Mouse (Mus musculus): ENCODE measurements around the gene Katna1. TPM values are rescaled to one million over a fixed set of nuclear protein-coding genes. Genes with fewer than 3 reads are reported as not detected.
"Not testable (repeated sequence)": the region's sequence is repeated elsewhere in the genome, so short reads cannot be mapped to it uniquely, and the experiment has no call there.

Katna1 gene
- polyA plus RNA-seq, 1 experiment, result 33.3 TPM

GRCm38 (mm10) chr10:7737914-7738313 is 12.1 kb downstream of the Katna1 start:
- H3K4me1 ChIP-seq (ENCODE audit: control insufficient read depth, insufficient read depth, insufficient read length, low read length), result no peaks in the 10 kb centered on the region

DNA sequence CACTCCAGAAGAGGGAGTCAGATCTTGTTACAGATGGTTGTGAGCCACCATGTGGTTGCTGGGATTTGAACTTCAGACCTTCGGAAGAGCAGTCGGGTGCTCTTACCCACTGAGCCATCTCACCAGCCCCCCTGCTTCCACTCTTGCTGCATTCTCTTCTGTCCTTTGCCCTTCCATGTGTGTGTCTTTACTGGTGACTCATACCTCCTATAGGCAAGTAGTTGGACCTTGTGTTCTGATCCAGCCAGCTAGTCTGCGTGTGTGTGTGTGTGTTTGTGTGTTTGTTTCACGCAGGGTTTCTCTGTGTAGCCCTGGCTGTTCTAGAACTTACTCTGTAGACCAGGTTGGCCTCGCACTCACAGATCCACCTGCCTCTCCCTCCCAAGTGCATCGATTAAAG is 19.7 kb downstream of the Katna1 start:
- H3K4me1 ChIP-seq (ENCODE audit: control insufficient read depth, insufficient read depth, insufficient read length, low read length); H3K4me3 ChIP-seq (ENCODE audit: insufficient read depth, low read depth, low read length); H3K27ac ChIP-seq (replicated peaks; ENCODE audit: low read depth, low read length): not testable (repeated sequence)

More at GRCm38 (mm10) chr10:7737914-7738313, 12.1 kb downstream of the Katna1 start:
- no peak overlapping the region for H3K4me3 ChIP-seq (ENCODE audit: insufficient read depth, low read depth, low read length)
- H3K27ac ChIP-seq (replicated peaks; ENCODE audit: low read depth, low read length), result no peak overlapping the region

- Histone ChIP-seq H3K27ac (replicated peaks; ENCODE audit: low read depth, low read length) (no peak overlapping the region), H3K4me3 (ENCODE audit: insufficient read depth, low read depth, low read length) (no peak overlapping the region), H3K4me1 (ENCODE audit: control insufficient read depth, insufficient read depth, insufficient read length, low read length) (no peaks in the 10 kb centered on the region)
These were observed 23.0 kb downstream of the Katna1 start for GRCm38 (mm10) chr10:7748752-7749151.

- Histone ChIP-seq H3K27ac (replicated peaks; ENCODE audit: low read depth, low read length) (no peak overlapping the region), H3K4me1 (ENCODE audit: control insufficient read depth, insufficient read depth, insufficient read length, low read length) (no peaks in the 10 kb centered on the region), H3K4me3 (ENCODE audit: insufficient read depth, low read depth, low read length) (no peak overlapping the region)
These were observed 31.7 kb downstream of the Katna1 start for GRCm38 (mm10) chr10:7757544-7757943.

GRCm38 (mm10) chr10:7772346-7772745 is 46.5 kb downstream of the Katna1 start:
- H3K27ac ChIP-seq (replicated peaks; ENCODE audit: low read depth, low read length), result no peak overlapping the region
- peaks cover 2% of the 10 kb centered on the region; the same call in 1 of the 2 replicates for H3K4me1 ChIP-seq (ENCODE audit: control insufficient read depth, insufficient read depth, insufficient read length, low read length)
- H3K4me3 ChIP-seq (ENCODE audit: insufficient read depth, low read depth, low read length), result no peak overlapping the region

- peaks cover 2% of the 10 kb centered on the region; the same call in 1 of the 2 replicates for H3K4me1 ChIP-seq (ENCODE audit: control insufficient read depth, insufficient read depth, insufficient read length, low read length)
These were observed 47.0 kb downstream of the Katna1 start for GRCm38 (mm10) chr10:7772769-7773168.

GRCm38 (mm10) chr10:7775421-7775820 is 49.6 kb downstream of the Katna1 start:
- Histone ChIP-seq H3K4me1 (ENCODE audit: control insufficient read depth, insufficient read depth, insufficient read length, low read length) (peaks cover 2% of the 10 kb centered on the region), H3K4me3 (ENCODE audit: insufficient read depth, low read depth, low read length) (no peak overlapping the region), H3K27ac (replicated peaks; ENCODE audit: low read depth, low read length) (no peak overlapping the region)

More at GRCm38 (mm10) chr10:7772769-7773168, 47.0 kb downstream of the Katna1 start:
- Histone ChIP-seq H3K27ac (replicated peaks; ENCODE audit: low read depth, low read length) (no peak overlapping the region), H3K4me3 (ENCODE audit: insufficient read depth, low read depth, low read length) (no peak overlapping the region)

DNA sequence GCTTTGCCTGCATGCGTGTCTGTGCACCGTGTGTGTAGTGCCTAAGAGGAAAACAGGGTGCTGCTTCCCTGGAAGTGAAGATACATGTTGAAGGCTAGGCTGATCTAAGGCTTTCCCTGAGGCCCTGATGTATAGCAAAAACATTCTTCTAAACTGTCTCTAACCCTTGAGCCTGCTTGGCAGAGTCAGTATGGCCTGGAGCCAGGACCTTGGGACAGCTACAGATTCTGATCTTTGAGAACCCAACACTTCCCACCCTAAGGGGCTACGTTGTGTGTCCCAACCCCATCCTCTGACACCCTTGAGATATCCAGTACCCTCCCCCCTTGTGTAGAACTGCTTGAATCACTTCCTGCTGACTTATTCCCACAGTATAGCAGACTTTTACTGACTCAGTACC is 52.6 kb downstream of the Katna1 start:
- H3K27ac ChIP-seq (replicated peaks; ENCODE audit: low read depth, low read length), result peak overlapping the region; percentile 83
- H3K4me1 ChIP-seq (ENCODE audit: control insufficient read depth, insufficient read depth, insufficient read length, low read length), result peaks cover 2% of the 10 kb centered on the region
- H3K4me3 ChIP-seq (ENCODE audit: insufficient read depth, low read depth, low read length), result peak overlapping the region; percentile 36; the same call in 1 of the 2 replicates

GRCm38 (mm10) chr10:7779751-7780237 is 54.0 kb downstream of the Katna1 start:
- peaks cover 2% of the 10 kb centered on the region for H3K4me1 ChIP-seq (ENCODE audit: control insufficient read depth, insufficient read depth, insufficient read length, low read length)
- peak overlapping the region; percentile 97 for H3K27ac ChIP-seq (replicated peaks; ENCODE audit: low read depth, low read length)
- H3K4me3 ChIP-seq (ENCODE audit: insufficient read depth, low read depth, low read length), result peak overlapping the region; percentile 97

DNA sequence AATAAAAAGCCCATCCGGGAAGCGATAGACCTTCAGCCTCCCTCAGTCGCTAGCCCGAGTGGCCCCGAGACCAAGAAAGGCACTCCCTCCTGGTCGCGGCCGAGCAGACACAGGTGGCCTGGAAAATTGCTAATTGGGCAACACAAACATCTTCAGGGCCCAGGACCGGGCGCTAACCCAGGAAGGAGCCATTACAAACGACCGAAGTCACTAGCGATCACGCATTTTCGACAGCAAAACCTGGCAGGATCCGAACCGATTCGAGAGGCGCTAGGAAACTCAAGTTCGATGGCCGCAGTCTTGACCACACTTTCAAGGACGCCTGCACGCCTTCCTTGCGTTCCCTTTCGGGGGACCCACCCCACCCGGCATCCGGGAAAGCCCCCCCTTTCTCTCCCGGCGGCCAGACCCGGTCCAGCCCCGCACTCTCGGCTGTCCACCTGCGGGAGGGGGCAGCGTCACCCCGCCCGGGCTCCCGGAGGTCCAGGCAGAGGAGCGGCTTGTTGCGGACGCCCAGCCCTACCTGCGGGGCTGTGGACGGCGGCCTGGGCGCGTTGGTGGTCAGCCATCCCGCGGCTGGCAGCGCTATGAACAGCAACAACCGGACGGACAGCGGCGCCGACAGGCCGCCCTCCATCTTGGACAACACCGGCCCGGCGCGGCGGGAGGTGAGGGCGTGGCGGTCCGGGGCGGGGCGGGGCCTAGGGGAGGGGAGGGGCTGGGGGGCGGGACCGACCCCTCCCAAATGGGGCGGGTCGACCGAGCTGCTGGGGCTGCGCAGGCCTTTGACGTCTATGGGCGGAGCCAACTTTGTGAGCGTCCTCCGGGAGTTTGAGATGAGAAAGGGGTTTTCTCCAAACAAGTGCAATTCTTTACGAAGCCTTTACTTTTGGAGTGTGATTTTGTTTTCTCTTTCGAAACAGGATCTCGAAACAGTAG is 54.7 kb downstream of the Katna1 start:
- H3K4me1 ChIP-seq (ENCODE audit: control insufficient read depth, insufficient read depth, insufficient read length, low read length), result peaks cover 2% of the 10 kb centered on the region
- peak overlapping the region; percentile 97 for H3K27ac ChIP-seq (replicated peaks; ENCODE audit: low read depth, low read length)

DNA sequence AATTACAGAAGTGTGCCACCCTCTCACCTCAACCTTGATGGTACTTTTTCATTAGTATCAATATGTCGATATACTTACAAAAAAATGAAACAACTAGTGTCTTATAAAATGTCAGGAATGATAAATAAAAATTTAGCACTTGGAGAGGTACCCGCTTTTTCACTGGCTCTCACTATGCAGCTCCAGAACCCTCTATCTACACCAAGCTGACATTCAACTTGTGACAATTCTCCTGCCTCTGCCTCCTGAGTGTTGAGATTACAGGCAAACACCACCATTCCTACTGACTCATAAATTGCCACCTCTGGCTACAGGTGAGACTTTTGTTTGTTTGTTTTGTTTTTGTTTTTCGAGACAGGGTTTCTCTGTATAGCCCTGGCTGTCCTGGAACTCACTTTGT is 55.4 kb downstream of the Katna1 start:
- peak overlapping the region; percentile 53 for H3K4me3 ChIP-seq (ENCODE audit: insufficient read depth, low read depth, low read length)
- peak overlapping the region; percentile 64; the same call in 1 of the 2 replicates for H3K27ac ChIP-seq (replicated peaks; ENCODE audit: low read depth, low read length)
- peaks cover 2% of the 10 kb centered on the region for H3K4me1 ChIP-seq (ENCODE audit: control insufficient read depth, insufficient read depth, insufficient read length, low read length)

More for the DNA sequence above, 54.7 kb downstream of the Katna1 start:
- H3K4me3 ChIP-seq (ENCODE audit: insufficient read depth, low read depth, low read length), result peak overlapping the region; percentile 97

DNA sequence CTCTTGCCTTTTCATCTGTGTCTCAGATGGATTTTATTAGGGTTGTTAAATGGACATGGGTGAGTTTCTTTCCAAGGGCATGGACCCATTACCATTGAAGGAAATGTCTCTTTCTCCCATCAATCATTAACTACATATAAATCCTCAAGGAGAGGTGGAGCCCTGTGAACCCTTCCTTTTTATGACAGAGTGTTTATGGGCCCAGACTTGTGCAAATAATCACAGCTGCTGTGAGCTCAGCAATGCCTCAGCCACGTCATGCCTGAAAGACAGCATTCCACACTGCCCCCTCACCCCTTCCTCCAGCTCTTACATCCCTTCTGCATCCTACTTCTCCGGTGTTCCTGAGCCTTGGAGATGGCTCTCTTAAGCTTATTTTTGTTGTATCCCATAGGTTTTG is 61.5 kb downstream of the Katna1 start:
- Histone ChIP-seq H3K27ac (replicated peaks; ENCODE audit: low read depth, low read length) (no peak overlapping the region), H3K4me3 (ENCODE audit: insufficient read depth, low read depth, low read length) (no peak overlapping the region), H3K4me1 (ENCODE audit: control insufficient read depth, insufficient read depth, insufficient read length, low read length) (no peaks in the 10 kb centered on the region)

GRCm38 (mm10) chr10:7792254-7792750 is 66.5 kb downstream of the Katna1 start:
- peak overlapping the region; percentile 89 for H3K4me3 ChIP-seq (ENCODE audit: insufficient read depth, low read depth, low read length)

GRCm38 (mm10) chr10:7792751-7793385 is 67.1 kb downstream of the Katna1 start, which contains the start of the genes Ginm1 and Ppil4:
Gene Ginm1, minus strand, starts transcription at chr10:7792824.
Gene Ppil4, plus strand, starts transcription at chr10:7792891.
- peak within 1 kb of the TSS; percentile 89 for H3K4me3 ChIP-seq (ENCODE audit: insufficient read depth, low read depth, low read length)
- H3K27ac ChIP-seq (replicated peaks; ENCODE audit: low read depth, low read length), result peak within 1 kb of the TSS; percentile 70
- H3K4me1 ChIP-seq (ENCODE audit: control insufficient read depth, insufficient read depth, insufficient read length, low read length), result no peaks in the 10 kb centered on the region; the same call in 1 of the 2 replicates

More at GRCm38 (mm10) chr10:7792254-7792750, 66.5 kb downstream of the Katna1 start:
- H3K4me1 ChIP-seq (ENCODE audit: control insufficient read depth, insufficient read depth, insufficient read length, low read length), result no peaks in the 10 kb centered on the region; the same call in 1 of the 2 replicates
- H3K27ac ChIP-seq (replicated peaks; ENCODE audit: low read depth, low read length), result peak overlapping the region; percentile 64

- Histone ChIP-seq H3K4me3 (ENCODE audit: insufficient read depth, low read depth, low read length) (no peak overlapping the region), H3K4me1 (ENCODE audit: control insufficient read depth, insufficient read depth, insufficient read length, low read length) (no peaks in the 10 kb centered on the region), H3K27ac (replicated peaks; ENCODE audit: low read depth, low read length) (no peak overlapping the region)
These were observed 75.5 kb downstream of the Katna1 start for GRCm38 (mm10) chr10:7801258-7801657.

Measured in brown adipose tissue, adult 24 weeks (tissue).